Mouse (Mus musculus): ENCODE measurements at regions not wholly inside any gene's neighbourhood (a gene's known extent, or its start where the extent isn't known, plus 50 kb on each side); places are given as distances from the start of the nearest gene placed in this dataset.

GRCm38 (mm10) chr10:17082926-17083325 lies 640.1 kb upstream of the Cited2 start:
- 85% methylated on average over 4 of the region's 4 CpGs for WGBS
- Histone ChIP-seq H3K27me3 (ENCODE audit: control insufficient read depth, insufficient read depth, low read depth, low read length) (no peaks in the 10 kb centered on the region), H3K4me3 (ENCODE audit: low read length) (no peak overlapping the region), H3K4me1 (replicated peaks; ENCODE audit: control insufficient read depth, insufficient read depth, low read length) (no peaks in the 10 kb centered on the region), H3K4me2 (ENCODE audit: low read depth, low read length) (no peak overlapping the region), H3K27ac (ENCODE audit: low read length) (no peak overlapping the region), H3K9me3 (ENCODE audit: control insufficient read depth, low read length) (no peaks in the 10 kb centered on the region), H3K36me3 (ENCODE audit: control insufficient read depth, insufficient read depth, low read length) (no peaks in the 10 kb centered on the region), H3K9ac (ENCODE audit: low read length) (no peak overlapping the region)
- ATAC-seq (ENCODE audit: low read depth) = no peak

- Histone ChIP-seq H3K4me1 (replicated peaks; ENCODE audit: control insufficient read depth, insufficient read depth, low read length) (peaks cover 3% of the 10 kb centered on the region), H3K9me3 (ENCODE audit: control insufficient read depth, low read length) (no peaks in the 10 kb centered on the region), H3K4me3 (ENCODE audit: low read length) (no peak overlapping the region), H3K27ac (ENCODE audit: low read length) (no peak overlapping the region), H3K4me2 (ENCODE audit: low read depth, low read length) (no peak overlapping the region), H3K36me3 (ENCODE audit: control insufficient read depth, insufficient read depth, low read length) (no peaks in the 10 kb centered on the region), H3K27me3 (ENCODE audit: control insufficient read depth, insufficient read depth, low read depth, low read length) (no peaks in the 10 kb centered on the region), H3K9ac (ENCODE audit: low read length) (no peak overlapping the region)
- ATAC-seq (ENCODE audit: low read depth) = no peak
- 13% methylated on average over 1 of the region's 1 CpGs for WGBS
Observed at GRCm38 (mm10) chr10:17102065-17102464, 621.0 kb upstream of the Cited2 start.

- H3K27ac ChIP-seq (ENCODE audit: low read length) = no peak overlapping the region
- H3K9me3 ChIP-seq (ENCODE audit: control insufficient read depth, low read length) = no peaks in the 10 kb centered on the region
- H3K9ac ChIP-seq (ENCODE audit: low read length) = no peak overlapping the region
- ATAC-seq (ENCODE audit: low read depth) = 0 out of 2 replicates have a peak, but pooled peaks have one; percentile 31
- H3K4me2 ChIP-seq (ENCODE audit: low read depth, low read length) = no peak overlapping the region
- H3K4me1 ChIP-seq (replicated peaks; ENCODE audit: control insufficient read depth, insufficient read depth, low read length) = peaks cover 3% of the 10 kb centered on the region
- H3K27me3 ChIP-seq (ENCODE audit: control insufficient read depth, insufficient read depth, low read depth, low read length) = no peaks in the 10 kb centered on the region
- WGBS = 49% methylated on average over 2 of the region's 2 CpGs
- H3K4me3 ChIP-seq (ENCODE audit: low read length) = no peak overlapping the region
- H3K36me3 ChIP-seq (ENCODE audit: control insufficient read depth, insufficient read depth, low read length) = no peaks in the 10 kb centered on the region
Observed at GRCm38 (mm10) chr10:17103416-17103815, 619.6 kb upstream of the Cited2 start.

- no peaks in the 10 kb centered on the region for H3K36me3 ChIP-seq (ENCODE audit: control insufficient read depth, insufficient read depth, low read length)
- no peak for ATAC-seq (ENCODE audit: low read depth)
- H3K27me3 ChIP-seq (ENCODE audit: control insufficient read depth, insufficient read depth, low read depth, low read length) = no peaks in the 10 kb centered on the region
- no peak overlapping the region for H3K9ac ChIP-seq (ENCODE audit: low read length)
- H3K27ac ChIP-seq (ENCODE audit: low read length) = no peak overlapping the region
- peaks cover 3% of the 10 kb centered on the region for H3K4me1 ChIP-seq (replicated peaks; ENCODE audit: control insufficient read depth, insufficient read depth, low read length)
- no peak overlapping the region for H3K4me3 ChIP-seq (ENCODE audit: low read length)
- WGBS = 100% methylated on average over 1 of the region's 1 CpGs
- H3K9me3 ChIP-seq (ENCODE audit: control insufficient read depth, low read length) = no peaks in the 10 kb centered on the region
- no peak overlapping the region for H3K4me2 ChIP-seq (ENCODE audit: low read depth, low read length)
Observed at GRCm38 (mm10) chr10:17106831-17107230, 616.2 kb upstream of the Cited2 start.

- no peak overlapping the region for H3K27ac ChIP-seq (ENCODE audit: low read length)
- H3K4me1 ChIP-seq (replicated peaks; ENCODE audit: control insufficient read depth, insufficient read depth, low read length) = no peaks in the 10 kb centered on the region
- no peak overlapping the region for H3K4me2 ChIP-seq (ENCODE audit: low read depth, low read length)
- H3K9ac ChIP-seq (ENCODE audit: low read length) = no peak overlapping the region
- 72% methylated on average over 2 of the region's 2 CpGs for WGBS
- H3K36me3 ChIP-seq (ENCODE audit: control insufficient read depth, insufficient read depth, low read length) = no peaks in the 10 kb centered on the region
- H3K27me3 ChIP-seq (ENCODE audit: control insufficient read depth, insufficient read depth, low read depth, low read length) = no peaks in the 10 kb centered on the region
- H3K9me3 ChIP-seq (ENCODE audit: control insufficient read depth, low read length) = no peaks in the 10 kb centered on the region
- no peak overlapping the region for H3K4me3 ChIP-seq (ENCODE audit: low read length)
- no peak for ATAC-seq (ENCODE audit: low read depth)
Observed at GRCm38 (mm10) chr10:17111071-17111470, 611.9 kb upstream of the Cited2 start.

GRCm38 (mm10) chr10:17114805-17115204 lies 608.2 kb upstream of the Cited2 start:
- 90% methylated on average over 4 of the region's 4 CpGs for WGBS
- ATAC-seq (ENCODE audit: low read depth) = no peak
- H3K4me3 ChIP-seq (ENCODE audit: low read length) = no peak overlapping the region
- H3K27ac ChIP-seq (ENCODE audit: low read length) = no peak overlapping the region
- H3K9me3 ChIP-seq (ENCODE audit: control insufficient read depth, low read length) = no peaks in the 10 kb centered on the region
- H3K4me2 ChIP-seq (ENCODE audit: low read depth, low read length) = no peak overlapping the region
- no peaks in the 10 kb centered on the region for H3K4me1 ChIP-seq (replicated peaks; ENCODE audit: control insufficient read depth, insufficient read depth, low read length)
- no peaks in the 10 kb centered on the region for H3K36me3 ChIP-seq (ENCODE audit: control insufficient read depth, insufficient read depth, low read length)
- no peak overlapping the region for H3K9ac ChIP-seq (ENCODE audit: low read length)
- no peaks in the 10 kb centered on the region for H3K27me3 ChIP-seq (ENCODE audit: control insufficient read depth, insufficient read depth, low read depth, low read length)

- Histone ChIP-seq H3K27ac (ENCODE audit: low read length) (no peak overlapping the region), H3K4me1 (replicated peaks; ENCODE audit: control insufficient read depth, insufficient read depth, low read length) (peaks cover 3% of the 10 kb centered on the region; the same call in 1 of the 2 replicates), H3K4me3 (ENCODE audit: low read length) (no peak overlapping the region), H3K36me3 (ENCODE audit: control insufficient read depth, insufficient read depth, low read length) (no peaks in the 10 kb centered on the region), H3K9ac (ENCODE audit: low read length) (no peak overlapping the region), H3K4me2 (ENCODE audit: low read depth, low read length) (no peak overlapping the region), H3K27me3 (ENCODE audit: control insufficient read depth, insufficient read depth, low read depth, low read length) (no peaks in the 10 kb centered on the region), H3K9me3 (ENCODE audit: control insufficient read depth, low read length) (no peaks in the 10 kb centered on the region)
- 84% methylated on average over 4 of the region's 4 CpGs for WGBS
- no peak for ATAC-seq (ENCODE audit: low read depth)
Observed at GRCm38 (mm10) chr10:17129391-17130163, 593.4 kb upstream of the Cited2 start.

- Histone ChIP-seq H3K4me3 (ENCODE audit: low read length) (no peak overlapping the region), H3K27ac (ENCODE audit: low read length) (no peak overlapping the region), H3K4me1 (replicated peaks; ENCODE audit: control insufficient read depth, insufficient read depth, low read length) (peaks cover 3% of the 10 kb centered on the region; the same call in 1 of the 2 replicates), H3K27me3 (ENCODE audit: control insufficient read depth, insufficient read depth, low read depth, low read length) (no peaks in the 10 kb centered on the region), H3K36me3 (ENCODE audit: control insufficient read depth, insufficient read depth, low read length) (no peaks in the 10 kb centered on the region), H3K9ac (ENCODE audit: low read length) (no peak overlapping the region), H3K9me3 (ENCODE audit: control insufficient read depth, low read length) (no peaks in the 10 kb centered on the region), H3K4me2 (ENCODE audit: low read depth, low read length) (no peak overlapping the region)
- ATAC-seq (ENCODE audit: low read depth) = no peak
- WGBS = 74% methylated on average over 1 of the region's 1 CpGs
Observed at GRCm38 (mm10) chr10:17130661-17131060, 592.4 kb upstream of the Cited2 start.

GRCm38 (mm10) chr10:17131763-17132162 lies 591.3 kb upstream of the Cited2 start:
- no peak overlapping the region for H3K4me3 ChIP-seq (ENCODE audit: low read length)
- ATAC-seq (ENCODE audit: low read depth) = peak; percentile 85
- H3K4me1 ChIP-seq (replicated peaks; ENCODE audit: control insufficient read depth, insufficient read depth, low read length) = peaks cover 3% of the 10 kb centered on the region; the same call in 1 of the 2 replicates
- H3K27ac ChIP-seq (ENCODE audit: low read length) = no peak overlapping the region; the same call in 1 of the 2 replicates
- no peaks in the 10 kb centered on the region for H3K27me3 ChIP-seq (ENCODE audit: control insufficient read depth, insufficient read depth, low read depth, low read length)
- H3K36me3 ChIP-seq (ENCODE audit: control insufficient read depth, insufficient read depth, low read length) = no peaks in the 10 kb centered on the region
- no peaks in the 10 kb centered on the region for H3K9me3 ChIP-seq (ENCODE audit: control insufficient read depth, low read length)
- WGBS = 16% methylated on average over 4 of the region's 4 CpGs
- H3K9ac ChIP-seq (ENCODE audit: low read length) = no peak overlapping the region
- no peak overlapping the region for H3K4me2 ChIP-seq (ENCODE audit: low read depth, low read length)

Data from lung, embryonic 16.5 days (tissue).